Comparison of ENCODE assay signal across 27 mouse cellular contexts in the genomic region with DNA sequence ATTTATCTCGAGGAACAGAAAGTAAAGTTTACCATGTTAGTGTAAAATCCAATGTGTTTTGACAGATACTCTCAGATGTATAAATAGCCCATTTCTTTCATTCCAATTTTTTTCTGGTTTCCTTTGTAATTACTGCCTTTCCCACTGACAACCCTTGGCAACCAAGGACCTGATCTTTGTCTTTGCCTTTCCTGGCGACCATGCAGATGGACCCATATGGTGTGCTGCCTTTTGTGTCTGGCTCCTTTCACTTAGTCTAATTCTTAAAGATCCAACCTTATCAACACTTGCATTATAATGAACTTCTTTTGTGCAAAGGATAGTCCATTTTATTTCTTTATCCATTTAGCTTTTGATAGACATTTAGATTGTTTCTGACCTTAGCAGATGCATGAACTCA.
DNase-seq lines count a peak whose midpoint lies in the region; ATAC-seq and TF ChIP-seq lines count a peak whose summit lies in the region.
"Had no signal": no experiment of that assay in that cellular context is flagged by ENCODE, and none has a peak within 500 bp of the region (broad histone marks: within the 10 kb centered on the region; RNA-seq: fewer than 3 reads in every experiment).

No protein-coding gene starts in this region.

- peak; percentile 51; the same call in 1 of the 2 replicates for ATAC-seq in forebrain, embryonic 12.5 days (ENCODE audit: low FRiP score)
- no peak; the same call in 1 of the 2 replicates for ATAC-seq in forebrain, embryonic 11.5 days (replicated peaks; ENCODE audit: low FRiP score)
- ATAC-seq in forebrain, embryonic 16.5 days = peak; percentile 88
- ATAC-seq in megakaryocyte progenitor cell, adult 5-6 weeks (replicated peaks; ENCODE audit: poor library complexity) = no peak
- ATAC-seq: intestine, postnatal 0 days; Patski had no signal

- H3K27me3 ChIP-seq in forebrain, embryonic 12.5 days = no peaks in the 10 kb centered on the region
- no peaks in the 10 kb centered on the region for H3K27me3 ChIP-seq in forebrain, embryonic 11.5 days (ENCODE audit: control insufficient read depth, insufficient read depth, low read length)
- no peaks in the 10 kb centered on the region for H3K27me3 ChIP-seq in forebrain, embryonic 16.5 days (replicated peaks; ENCODE audit: control insufficient read depth, insufficient read depth, low read length)
- H3K27me3 ChIP-seq: CH12.LX; heart, embryonic 12.5 days; heart, embryonic 15.5 days; hindbrain, embryonic 15.5 days; Patski had no signal

- intact Hi-C loops in left cerebral cortex, postnatal 4 days (cut with DNase I) = no loop called here
- intact Hi-C loops in left cerebral cortex, postnatal 10 days (cut with DNase I) = no loop called here

- no peak for TF ChIP-seq POLR2A in brain, embryonic 14.5 days (IDR thresholded peaks at IDR 0.05; ENCODE audit: borderline replicate concordance, extremely low read depth, insufficient read depth, insufficient read length, poor library complexity, severe bottlenecking)

- no peak overlapping the region for H3K9ac ChIP-seq in forebrain, embryonic 12.5 days
- no peak overlapping the region for H3K9ac ChIP-seq in forebrain, embryonic 11.5 days (ENCODE audit: low read length)
- no peak overlapping the region for H3K9ac ChIP-seq in forebrain, embryonic 16.5 days (replicated peaks; ENCODE audit: low read depth, low read length)
- H3K9ac ChIP-seq: heart, embryonic 12.5 days; heart, embryonic 15.5 days; hindbrain, embryonic 15.5 days had no signal

- no peak for TF ChIP-seq CTCF in brain, embryonic 14.5 days (IDR thresholded peaks at IDR 0.05; ENCODE audit: borderline replicate concordance, extremely low read depth, insufficient read depth, insufficient read length)

- peaks cover 5% of the 10 kb centered on the region for H3K4me1 ChIP-seq in forebrain, embryonic 12.5 days
- H3K4me1 ChIP-seq in forebrain, embryonic 11.5 days (replicated peaks; ENCODE audit: control insufficient read depth, insufficient read depth, low read length) = no peaks in the 10 kb centered on the region
- H3K4me1 ChIP-seq in forebrain, embryonic 16.5 days (replicated peaks; ENCODE audit: control insufficient read depth, insufficient read depth, low read length) = peaks cover 3% of the 10 kb centered on the region; the same call in 1 of the 2 replicates
- H3K4me1 ChIP-seq: heart, embryonic 12.5 days; heart, embryonic 15.5 days; hindbrain, embryonic 15.5 days had no signal

- H3K4me2 ChIP-seq in forebrain, embryonic 12.5 days = no peak overlapping the region
- no peak overlapping the region for H3K4me2 ChIP-seq in forebrain, embryonic 11.5 days (ENCODE audit: low read depth, low read length, severe bottlenecking)
- H3K4me2 ChIP-seq in forebrain, embryonic 16.5 days (ENCODE audit: low read length) = no peak overlapping the region
- H3K4me2 ChIP-seq: heart, embryonic 12.5 days; heart, embryonic 15.5 days; hindbrain, embryonic 15.5 days had no signal

- H3K27ac ChIP-seq in forebrain, embryonic 12.5 days = no peak overlapping the region
- no peak overlapping the region for H3K27ac ChIP-seq in forebrain, embryonic 11.5 days (ENCODE audit: low read depth, low read length)
- no peak overlapping the region for H3K27ac ChIP-seq in forebrain, embryonic 16.5 days (ENCODE audit: low read length)
- H3K27ac ChIP-seq: heart, embryonic 15.5 days; hindbrain, embryonic 10.5 days; hindbrain, embryonic 15.5 days had no signal

- H3K4me3 ChIP-seq in forebrain, embryonic 12.5 days (replicated peaks) = no peak overlapping the region
- H3K4me3 ChIP-seq in forebrain, embryonic 11.5 days (ENCODE audit: low read depth, low read length) = no peak overlapping the region
- H3K4me3 ChIP-seq in forebrain, embryonic 16.5 days (replicated peaks; ENCODE audit: low read length) = no peak overlapping the region
- H3K4me3 ChIP-seq: heart, embryonic 12.5 days; heart, embryonic 15.5 days; hindbrain, embryonic 10.5 days; hindbrain, embryonic 15.5 days had no signal

- H3K36me3 ChIP-seq in forebrain, embryonic 12.5 days (replicated peaks) = no peaks in the 10 kb centered on the region
- H3K36me3 ChIP-seq in forebrain, embryonic 11.5 days (ENCODE audit: control insufficient read depth, insufficient read depth, low read length) = no peaks in the 10 kb centered on the region
- H3K36me3 ChIP-seq in forebrain, embryonic 16.5 days (ENCODE audit: control insufficient read depth, insufficient read depth) = no peaks in the 10 kb centered on the region
- H3K36me3 ChIP-seq: G1E; heart, embryonic 12.5 days; heart, embryonic 15.5 days; hindbrain, embryonic 10.5 days; hindbrain, embryonic 15.5 days had no signal

- DNase-seq in forebrain, embryonic 11.5 days (ENCODE audit: low spot score) = no peak
- DNase-seq in left cerebral cortex, postnatal 4 days = peak; percentile 3
- DNase-seq in left cerebral cortex, postnatal 10 days (ENCODE audit: extremely low spot score in 1 of 2, low spot score in 2 of 2) = no peak
- peak; percentile 84 for DNase-seq in brain, embryonic 14.5 days (ENCODE audit: low read depth)
- no peak for DNase-seq in spleen, postnatal 4 days (ENCODE audit: low spot score in 2 of 2)
- DNase-seq: adrenal gland, adult 2 months; adrenal gland, postnatal 14 days; B cell, adult 2 months; cerebellum, adult 18-20 months; cerebellum, adult 9-10 months; embryo, embryonic 11 days; gastrocnemius, postnatal 25 days; heart, adult 18-20 months; heart, postnatal 10 days; heart, postnatal 36 days; kidney, adult 8-10 months had no signal

- WGBS in forebrain, embryonic 12.5 days = 22% methylated on average over 2 of the region's 2 CpGs
- 33% methylated on average over 2 of the region's 2 CpGs for WGBS in forebrain, embryonic 11.5 days
- WGBS in forebrain, embryonic 16.5 days = 4% methylated on average over 2 of the region's 2 CpGs

- H3K9me3 ChIP-seq in forebrain, embryonic 12.5 days = no peaks in the 10 kb centered on the region
- no peaks in the 10 kb centered on the region for H3K9me3 ChIP-seq in forebrain, embryonic 11.5 days (ENCODE audit: control insufficient read depth, low read length)
- H3K9me3 ChIP-seq in forebrain, embryonic 16.5 days (ENCODE audit: control insufficient read depth, low read length) = no peaks in the 10 kb centered on the region
- H3K9me3 ChIP-seq: G1E; heart, embryonic 12.5 days; heart, embryonic 15.5 days; hindbrain, embryonic 10.5 days; hindbrain, embryonic 15.5 days had no signal

Comparison
In these comparisons a context has a peak if more than half of its experiments do, and no peak if none do; other contexts are left out.
1. ATAC-seq: peak in forebrain, embryonic 12.5 days (single experiment) and forebrain, embryonic 16.5 days (single experiment); none in forebrain, embryonic 11.5 days (single experiment) and megakaryocyte progenitor cell, adult 5-6 weeks (single experiment).
2. DNase-seq: peak in left cerebral cortex, postnatal 4 days (single experiment) and brain, embryonic 14.5 days (single experiment); none in forebrain, embryonic 11.5 days (single experiment), left cerebral cortex, postnatal 10 days (0 of 2) and spleen, postnatal 4 days (0 of 2).